Comparison of ENCODE assay signal across 8 mouse cellular contexts in genomic region chr7:49484036-49484744, GRCm38 (mm10).
DNase-seq lines count a peak whose midpoint lies in the region; ATAC-seq and TF ChIP-seq lines count a peak whose summit lies in the region.

No protein-coding gene starts in this region.

- ATAC-seq in heart, embryonic 15.5 days (replicated peaks; ENCODE audit: insufficient number of reproducible peaks, insufficient read depth, low FRiP score, low read depth), result peak; percentile 66
- ATAC-seq in limb, embryonic 13.5 days (ENCODE audit: low FRiP score, low read depth), result 0 out of 2 replicates have a peak, but pooled peaks have one; percentile 12
- ATAC-seq in stomach, embryonic 14.5 days (ENCODE audit: insufficient number of reproducible peaks, insufficient read depth, low FRiP score, low read depth), result peak; percentile 56

- peak overlapping the region; percentile 3; the same call in 1 of the 2 replicates for H3K9ac ChIP-seq in heart, embryonic 15.5 days
- no peak overlapping the region for H3K9ac ChIP-seq in limb, embryonic 13.5 days
- no peak overlapping the region for H3K9ac ChIP-seq in stomach, embryonic 14.5 days (replicated peaks; ENCODE audit: low read depth, low read length)

- DNase-seq in gastrocnemius, adult 2 months, result peak; percentile 52
- no peak for DNase-seq in gastrocnemius, adult 8-10 months (ENCODE audit: low spot score in 2 of 2)
- peak; percentile 69 for DNase-seq in cerebellum, adult 11-12 months
- no peak for DNase-seq in yolk sac, embryonic 10.5 days (ENCODE audit: low spot score)
- no peak for DNase-seq in embryo, embryonic 9.5 days (ENCODE audit: extremely low spot score)

- no peaks in the 10 kb centered on the region for H3K9me3 ChIP-seq in heart, embryonic 15.5 days (replicated peaks)
- H3K9me3 ChIP-seq in limb, embryonic 13.5 days, result 0 out of 2 replicates have a peak, but pooled peaks cover 3% of the 10 kb centered on the region
- no peaks in the 10 kb centered on the region for H3K9me3 ChIP-seq in stomach, embryonic 14.5 days (ENCODE audit: control insufficient read depth, low read depth, low read length)

- H3K27me3 ChIP-seq in heart, embryonic 15.5 days, result no peaks in the 10 kb centered on the region
- peaks cover 14% of the 10 kb centered on the region for H3K27me3 ChIP-seq in limb, embryonic 13.5 days
- H3K27me3 ChIP-seq in stomach, embryonic 14.5 days (ENCODE audit: control insufficient read depth, insufficient read depth, low read length), result no peaks in the 10 kb centered on the region

- H3K4me2 ChIP-seq in heart, embryonic 15.5 days, result no peak overlapping the region
- H3K4me2 ChIP-seq in limb, embryonic 13.5 days (replicated peaks), result no peak overlapping the region
- H3K4me2 ChIP-seq in stomach, embryonic 14.5 days (replicated peaks; ENCODE audit: low read depth, low read length), result no peak overlapping the region

- H3K27ac ChIP-seq in gastrocnemius, adult 2 months, result no peak overlapping the region
- peak overlapping the region; percentile 58 for H3K27ac ChIP-seq in heart, embryonic 15.5 days
- 0 out of 2 replicates have a peak overlapping the region, but pooled peaks have one; percentile 48 for H3K27ac ChIP-seq in limb, embryonic 13.5 days
- peak overlapping the region; percentile 11; the same call in 1 of the 2 replicates for H3K27ac ChIP-seq in stomach, embryonic 14.5 days (ENCODE audit: low read length)

- H3K36me3 ChIP-seq in heart, embryonic 15.5 days, result no peaks in the 10 kb centered on the region
- H3K36me3 ChIP-seq in limb, embryonic 13.5 days, result no peaks in the 10 kb centered on the region
- no peaks in the 10 kb centered on the region; the same call in 1 of the 2 replicates for H3K36me3 ChIP-seq in stomach, embryonic 14.5 days (ENCODE audit: control insufficient read depth, insufficient read depth, low read length)

- H3K4me3 ChIP-seq in gastrocnemius, adult 2 months, result no peak overlapping the region
- no peak overlapping the region for H3K4me3 ChIP-seq in heart, embryonic 15.5 days
- no peak overlapping the region for H3K4me3 ChIP-seq in limb, embryonic 13.5 days
- no peak overlapping the region for H3K4me3 ChIP-seq in stomach, embryonic 14.5 days (ENCODE audit: low read depth, low read length)

- peaks cover 38% of the 10 kb centered on the region for H3K4me1 ChIP-seq in heart, embryonic 15.5 days (replicated peaks)
- H3K4me1 ChIP-seq in limb, embryonic 13.5 days, result peaks cover 31% of the 10 kb centered on the region
- H3K4me1 ChIP-seq in stomach, embryonic 14.5 days (ENCODE audit: control insufficient read depth, insufficient read depth, low read length), result peaks cover 8% of the 10 kb centered on the region

- WGBS in heart, embryonic 15.5 days, result 24% methylated on average over 11 of the region's 11 CpGs
- WGBS in limb, embryonic 13.5 days, result 18% methylated on average over 11 of the region's 11 CpGs
- 31% methylated on average over 11 of the region's 11 CpGs for WGBS in stomach, embryonic 14.5 days

- intact Hi-C loops in gastrocnemius, adult 2 months (cut with DNase I), result no loop called here

- no peak for TF ChIP-seq CTCF in gastrocnemius, adult 2 months (IDR thresholded peaks at IDR 0.05)

Comparison
In these comparisons a context has a peak if more than half of its experiments do, and no peak if none do; other contexts are left out.
1. DNase-seq: peak in gastrocnemius, adult 2 months (single experiment) and cerebellum, adult 11-12 months (single experiment); none in gastrocnemius, adult 8-10 months (0 of 2), yolk sac, embryonic 10.5 days (single experiment) and embryo, embryonic 9.5 days (single experiment).
2. ATAC-seq: peak in every context shown above with its lines; median percentile 66 in heart, embryonic 15.5 days; 56 in stomach, embryonic 14.5 days; 12 in limb, embryonic 13.5 days.